Mouse (Mus musculus): ENCODE measurements at regions not wholly inside any gene's neighbourhood (a gene's known extent, or its start where the extent isn't known, plus 50 kb on each side); places are given as distances from the start of the nearest gene placed in this dataset.

DNA sequence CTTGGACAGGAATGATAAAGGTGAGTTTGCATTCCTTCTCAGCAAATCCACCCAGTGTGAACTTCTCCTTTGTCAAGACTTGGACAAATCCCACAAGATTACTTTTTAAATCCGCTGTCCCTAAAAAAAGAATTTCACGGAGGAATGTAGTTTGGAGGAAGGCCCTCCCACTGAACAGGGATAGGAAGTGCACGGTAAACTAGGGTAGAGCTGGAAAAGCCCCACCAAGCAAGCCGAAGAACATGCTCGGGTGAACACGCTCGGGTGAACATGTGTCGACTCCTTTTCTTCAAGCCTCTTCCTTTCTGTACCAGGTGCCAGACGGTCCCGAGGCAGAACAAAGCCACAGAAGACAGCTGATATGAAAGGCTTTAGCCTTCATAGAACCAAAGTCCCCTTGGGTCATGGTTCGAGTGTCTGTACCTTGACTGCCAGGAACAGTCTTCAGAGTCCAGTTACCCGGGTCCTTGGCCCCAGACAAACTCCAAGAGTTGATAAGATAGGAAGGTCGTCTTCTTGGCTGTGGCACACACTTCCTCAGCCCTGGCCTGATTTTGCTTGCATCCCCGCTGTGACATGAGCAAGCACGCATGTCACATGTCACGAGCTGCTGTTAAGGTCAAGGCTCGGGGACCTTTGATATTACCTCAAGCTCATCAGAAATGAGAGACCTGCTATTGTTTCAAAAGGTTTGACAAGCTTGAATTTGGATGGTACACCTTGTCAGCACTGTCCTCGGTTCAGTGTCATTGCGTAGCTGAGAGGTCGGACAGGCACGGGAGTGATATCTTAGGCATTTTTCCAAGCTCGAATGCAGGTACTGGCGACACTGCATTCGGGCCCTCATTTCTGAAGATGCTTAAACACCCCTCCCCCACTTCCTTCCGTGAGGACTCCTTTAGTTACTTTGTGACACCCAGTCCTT lies 51.5 kb upstream of the Ryk start:
- H3K36me3 ChIP-seq (ENCODE audit: control insufficient read depth, insufficient read depth, low read length, poor library complexity, severe bottlenecking) = no peaks in the 10 kb centered on the region

DNA sequence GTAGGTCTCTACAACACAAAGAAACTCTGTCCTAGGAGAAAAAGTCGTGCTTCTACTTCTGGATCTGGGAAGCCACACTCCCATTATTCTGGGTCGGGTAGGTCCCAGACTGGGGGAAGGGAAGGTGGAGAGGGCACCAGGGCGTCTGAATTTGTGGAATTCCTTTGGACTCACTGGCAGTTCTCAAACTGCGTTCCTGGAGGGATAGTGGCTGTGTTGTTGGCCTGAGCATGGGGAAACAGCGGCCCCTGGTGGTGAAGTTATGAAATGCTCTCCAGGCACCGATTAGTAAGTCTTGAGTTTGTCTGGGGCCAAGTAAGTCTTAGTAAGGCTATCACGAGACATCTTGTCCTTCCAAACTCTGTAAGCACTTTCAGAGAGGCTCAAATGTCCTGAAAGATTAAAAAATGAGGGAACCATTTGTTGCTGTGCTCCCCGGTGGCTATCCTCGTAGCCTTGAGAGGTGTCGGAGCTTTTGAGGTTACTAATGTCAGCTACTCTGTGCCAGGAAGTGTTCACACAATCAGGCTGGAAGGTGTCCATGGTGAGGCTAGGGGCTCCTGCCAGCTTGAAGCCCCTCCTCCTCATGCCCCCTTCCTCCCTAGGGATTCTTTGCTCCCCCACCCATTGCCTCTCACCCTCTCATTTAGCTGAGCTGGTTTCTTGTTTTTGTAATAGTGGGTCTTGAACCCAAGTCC lies 50.2 kb upstream of the Ryk start:
- Histone ChIP-seq H3K27me3 (ENCODE audit: control insufficient read depth, insufficient read depth, low read length, poor library complexity, severe bottlenecking) (no peaks in the 10 kb centered on the region), H3K36me3 (ENCODE audit: control insufficient read depth, insufficient read depth, low read length, poor library complexity, severe bottlenecking) (no peaks in the 10 kb centered on the region)
- peak; percentile 79 for DNase-seq (ENCODE audit: low read depth, low spot score)

More for the DNA sequence above, 51.5 kb upstream of the Ryk start:
- H3K27me3 ChIP-seq (ENCODE audit: control insufficient read depth, insufficient read depth, low read length, poor library complexity, severe bottlenecking) = no peaks in the 10 kb centered on the region
- no peak for DNase-seq (ENCODE audit: low read depth, low spot score)
